Mouse (Mus musculus) ZHBTc4 (cell line): ENCODE measurements around the gene Mpped2.
A peak's percentile ranks its signal among the peaks of the same experiment; 100 is the strongest.

Source experiments
- DNase-seq: peaks from one replicate; pipeline ENCODE4 v3.0.0-alpha.2; 2011; ENCODE audit warnings: low read depth, low spot score

Gene Mpped2

GRCm38 (mm10) chr2:106855623-106856350 is 162.7 kb downstream of the Mpped2 start:
- no peak for DNase-seq

GRCm38 (mm10) chr2:106856361-106856961 is 163.4 kb downstream of the Mpped2 start:
- peak; percentile 77 for DNase-seq

- no peak for DNase-seq
These were observed 164.2 kb downstream of the Mpped2 start for GRCm38 (mm10) chr2:106857258-106857657.

- no peak for DNase-seq
These were observed 164.6 kb downstream of the Mpped2 start for GRCm38 (mm10) chr2:106857711-106858110.

DNA sequence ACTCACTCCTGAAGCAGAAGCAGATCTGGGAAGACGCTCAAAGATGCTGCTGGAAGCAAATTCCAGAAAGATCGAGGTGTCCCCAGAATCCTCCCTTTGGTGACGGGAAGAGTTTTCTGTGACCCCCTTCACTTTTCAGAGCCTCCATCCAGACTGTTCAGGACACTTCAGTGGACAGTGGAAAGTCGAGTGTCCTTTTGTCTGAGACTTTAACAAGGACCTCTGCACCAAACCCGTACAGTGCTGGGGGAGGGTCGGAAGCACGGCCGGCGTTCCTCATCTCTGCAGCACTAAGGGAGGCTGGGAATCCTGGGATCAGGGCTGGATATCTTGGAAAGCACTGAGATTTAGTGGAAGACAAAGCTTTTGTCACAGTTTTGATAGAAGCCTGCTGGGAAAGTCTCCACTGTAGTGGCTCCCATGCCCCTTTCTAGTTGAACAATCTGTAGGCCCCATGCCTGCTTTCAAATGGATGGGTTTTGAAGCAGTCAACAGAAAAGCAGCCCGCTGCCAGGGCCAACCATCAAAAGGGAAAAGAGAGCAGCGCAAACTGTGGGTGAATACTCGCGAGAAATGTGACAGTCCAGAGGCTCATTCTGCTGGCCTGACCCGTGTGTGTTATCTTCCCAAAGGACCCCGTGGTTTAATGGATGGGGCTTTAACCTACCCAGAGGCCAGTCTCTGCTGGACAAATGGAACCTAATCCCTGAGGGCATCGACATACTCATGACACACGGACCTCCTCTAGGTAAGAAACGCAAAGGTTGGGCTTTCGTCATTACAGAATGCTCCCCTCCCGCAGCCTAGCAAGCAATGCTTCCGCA is 168.0 kb downstream of the Mpped2 start:
- no peak for DNase-seq

- no peak for DNase-seq
These were observed 170.1 kb downstream of the Mpped2 start for GRCm38 (mm10) chr2:106863050-106863653.

- no peak for DNase-seq
These were observed 172.2 kb downstream of the Mpped2 start for GRCm38 (mm10) chr2:106865148-106865786.

GRCm38 (mm10) chr2:106866303-106866702 is 173.2 kb downstream of the Mpped2 start:
- peak; percentile 18 for DNase-seq

GRCm38 (mm10) chr2:106870886-106871285 is 177.8 kb downstream of the Mpped2 start:
- DNase-seq, result no peak

DNA sequence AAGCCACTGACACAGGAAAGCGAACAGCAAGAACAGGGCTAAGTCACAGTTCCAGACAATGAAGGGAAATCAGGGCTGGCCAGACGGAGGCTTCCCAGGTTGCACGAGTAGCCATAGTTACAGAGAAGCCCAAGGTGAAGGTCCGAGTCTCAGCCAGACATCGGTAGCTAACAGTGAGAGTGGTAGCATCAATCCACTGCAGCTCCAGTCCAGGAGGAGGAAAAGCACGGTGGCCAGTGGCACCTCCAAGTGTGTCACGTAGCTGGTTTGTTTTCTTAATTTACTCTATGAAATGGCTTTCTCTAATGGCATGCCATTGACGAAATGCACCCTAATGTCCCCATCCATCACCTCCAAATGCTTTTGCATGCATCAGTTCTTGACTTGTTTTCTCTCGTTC is 180.1 kb downstream of the Mpped2 start:
- DNase-seq, result no peak

DNA sequence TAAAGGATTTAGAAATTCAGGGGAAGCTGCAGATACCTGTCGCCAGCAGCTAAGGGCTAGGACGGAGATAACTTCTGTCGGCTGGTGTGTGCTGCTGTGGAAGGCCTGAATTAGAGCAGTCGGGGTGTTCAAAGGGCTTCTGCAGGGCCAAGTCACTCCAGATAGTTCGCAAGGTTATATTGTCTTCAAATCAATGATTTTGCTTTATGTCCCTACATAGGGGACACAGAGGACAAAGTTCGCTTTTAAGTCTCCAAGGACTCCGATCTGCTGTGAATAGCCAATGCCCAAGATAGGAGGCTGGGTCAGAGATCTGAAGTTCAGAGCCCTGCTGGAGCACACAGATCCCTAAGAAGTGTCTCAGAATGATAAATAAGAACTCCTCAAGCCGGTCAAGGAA is 190.3 kb downstream of the Mpped2 start:
- DNase-seq, result no peak

GRCm38 (mm10) chr2:106888174-106888573 is 195.1 kb downstream of the Mpped2 start:
- DNase-seq, result no peak

- DNase-seq, result no peak
These were observed 196.4 kb downstream of the Mpped2 start for GRCm38 (mm10) chr2:106889297-106890000.

DNA sequence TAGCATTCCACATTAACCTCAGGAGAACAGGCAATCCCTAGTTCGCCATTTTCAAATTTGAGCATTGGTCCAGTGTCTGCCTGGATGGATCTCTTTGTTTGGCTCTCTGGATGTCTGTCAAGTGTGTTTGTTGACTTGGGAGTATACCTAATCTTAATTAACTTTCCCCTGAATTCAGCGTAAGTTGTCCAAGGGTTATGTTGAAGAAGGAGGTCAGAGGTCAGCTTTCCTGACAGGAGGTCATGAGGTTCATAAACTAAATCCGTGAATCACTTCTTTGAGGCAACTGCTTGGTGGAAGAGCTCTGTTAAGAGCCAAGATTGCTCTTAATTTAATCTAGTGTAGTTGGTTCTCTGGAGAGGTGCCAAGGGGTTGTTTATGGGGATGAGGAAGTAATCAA is 200.3 kb downstream of the Mpped2 start:
- DNase-seq, result no peak

DNA sequence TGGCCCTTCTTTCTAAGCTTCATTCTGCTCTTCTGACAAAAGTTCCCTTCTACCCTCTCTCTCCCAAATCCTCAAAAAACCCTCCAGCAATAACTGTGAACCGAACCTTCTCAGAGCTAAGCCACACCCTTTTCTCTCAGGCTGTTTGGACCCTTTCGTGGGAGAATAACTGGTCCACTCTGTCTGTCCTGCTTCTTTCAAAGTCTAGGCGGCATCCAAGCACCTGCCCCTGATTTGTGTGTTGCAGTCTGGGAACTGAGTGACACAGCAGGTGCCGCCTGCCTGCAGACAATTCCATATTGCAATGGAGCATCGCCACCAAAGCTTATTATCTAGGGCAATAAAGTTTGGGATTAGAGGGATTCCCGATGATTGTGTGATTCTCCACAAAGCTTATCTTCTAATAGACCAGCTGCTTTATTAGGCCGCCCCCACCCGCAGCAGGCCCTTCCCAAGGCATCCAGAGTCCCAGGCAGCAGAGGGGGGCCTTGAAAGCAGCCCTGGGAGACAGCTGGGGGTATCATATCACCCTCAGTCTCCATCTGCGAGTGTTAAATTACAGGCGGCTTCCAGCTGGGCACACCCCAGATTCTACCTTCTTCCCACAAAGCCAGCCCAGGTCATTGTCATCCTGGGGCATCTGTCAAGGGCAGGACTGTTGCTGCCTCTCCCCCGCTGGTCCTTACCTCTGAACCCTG is 202.4 kb downstream of the Mpped2 start:
- DNase-seq, result no peak

- no peak for DNase-seq
These were observed 202.9 kb downstream of the Mpped2 start for GRCm38 (mm10) chr2:106896024-106896384.

DNA sequence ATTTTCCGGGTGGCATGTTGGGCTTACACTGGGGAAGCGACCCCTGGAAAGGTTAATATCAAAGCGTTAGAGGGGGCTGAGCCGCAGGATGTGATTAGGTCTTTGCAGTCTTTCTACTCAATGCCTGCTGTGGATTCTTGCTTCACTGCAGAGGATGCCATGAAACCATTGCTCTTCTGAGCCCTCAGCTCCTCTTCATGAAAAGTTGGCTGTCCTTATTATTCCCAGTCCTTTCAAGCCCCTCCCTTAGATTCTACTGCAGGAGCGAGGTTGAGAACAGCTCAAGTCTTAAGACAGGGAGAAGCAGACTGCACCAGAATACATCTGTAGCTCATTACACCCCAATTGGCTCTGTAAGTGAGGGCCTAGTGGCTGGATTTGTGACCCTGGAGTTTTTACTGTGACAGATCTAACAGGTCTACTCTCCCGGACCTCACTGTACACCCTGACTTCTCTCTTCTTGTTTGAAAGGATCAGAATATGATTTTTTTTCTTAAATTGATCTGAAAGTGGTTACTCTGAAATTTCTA is 218.9 kb downstream of the Mpped2 start:
- no peak for DNase-seq
